Mouse (Mus musculus) kidney, embryonic 14.5 days (tissue): ENCODE measurements at regions not wholly inside any gene's neighbourhood (a gene's known extent, or its start where the extent isn't known, plus 50 kb on each side); places are given as distances from the start of the nearest gene placed in this dataset.
A peak's percentile ranks its signal among the peaks of the same experiment; 100 is the strongest.

Experiments
- ATAC-seq: fragments of 200-750 bp; cut with Nextera tagmentation; 2 replicates; pipeline ENCODE4 v1.8.0; 2017; ENCODE audit warnings: moderate number of reproducible peaks, mild to moderate bottlenecking, moderate TSS enrichment, moderate library complexity; ENCODE audit not compliant: low FRiP score, low TSS enrichment
- H3K27ac ChIP-seq: fragments of 300-500 bp; sonication (generic); 2 replicates; pipeline ENCODE4 v1.5.1; 2014; ENCODE audit warnings: low read depth, mild to moderate bottlenecking, low read length, moderate library complexity, mixed read lengths
- H3K27me3 ChIP-seq: fragments of 300-500 bp; sonication (generic); 2 replicates; pipeline ENCODE4 v1.6.1; 2014; ENCODE audit warnings: mild to moderate bottlenecking, low read length; ENCODE audit not compliant: control insufficient read depth, insufficient read depth
- H3K36me3 ChIP-seq: fragments of 300-500 bp; sonication (generic); 2 replicates; pipeline ENCODE4 v1.6.1; 2014; ENCODE audit warnings: low read length, mixed read lengths; ENCODE audit not compliant: control insufficient read depth, insufficient read depth
- H3K4me1 ChIP-seq: fragments of 300-500 bp; sonication (generic); 2 replicates; pipeline ENCODE4 v1.6.1; 2014; ENCODE audit warnings: low read length, mixed read lengths; ENCODE audit not compliant: control insufficient read depth, insufficient read depth
- H3K4me2 ChIP-seq: fragments of 300-500 bp; sonication (generic); replicated peaks from 2 replicates; pipeline ENCODE4 v1.6.1; 2014; ENCODE audit warnings: low read depth, mild to moderate bottlenecking, low read length
- H3K4me3 ChIP-seq: fragments of 300-500 bp; sonication (generic); 2 replicates; pipeline ENCODE4 v1.5.1; 2014; ENCODE audit warnings: mild to moderate bottlenecking, low read length
- H3K9ac ChIP-seq: fragments of 300-500 bp; sonication (generic); 2 replicates; pipeline ENCODE4 v1.6.1; 2014; ENCODE audit warnings: low read depth, mild to moderate bottlenecking, low read length, moderate library complexity
- H3K9me3 ChIP-seq: fragments of 300-500 bp; sonication (generic); 2 replicates; pipeline ENCODE4 v1.6.1; 2016; ENCODE audit warnings: low read length; ENCODE audit not compliant: control insufficient read depth
- WGBS: fragments of 180-500 bp; shearing (Covaris S2); extraction: QIAGEN DNeasy Blood & Tissue Kit; methylation state at CpG from one replicate; pipeline ENCODE4 v1.1.7; 2014; 5-methylcytosine and 5-hydroxymethylcytosine counted together

GRCm38 (mm10) chr14:46647319-46647974 lies 112.9 kb upstream of the Cdkn3 start:
- no peaks in the 10 kb centered on the region for H3K36me3 ChIP-seq
- no peak overlapping the region for H3K9ac ChIP-seq
- no peak for ATAC-seq
- H3K27me3 ChIP-seq, result no peaks in the 10 kb centered on the region
- WGBS, result 54% methylated on average over 12 of the region's 12 CpGs
- no peaks in the 10 kb centered on the region for H3K9me3 ChIP-seq
- H3K4me1 ChIP-seq, result no peaks in the 10 kb centered on the region
- H3K27ac ChIP-seq, result no peak overlapping the region
- no peak overlapping the region for H3K4me3 ChIP-seq
- no peak overlapping the region for H3K4me2 ChIP-seq

- no peak overlapping the region for H3K4me2 ChIP-seq
- H3K36me3 ChIP-seq, result no peaks in the 10 kb centered on the region
- no peaks in the 10 kb centered on the region for H3K9me3 ChIP-seq
- 50% methylated on average over 14 of the region's 14 CpGs for WGBS
- H3K4me3 ChIP-seq, result no peak overlapping the region
- no peaks in the 10 kb centered on the region for H3K27me3 ChIP-seq
- H3K4me1 ChIP-seq, result no peaks in the 10 kb centered on the region
- no peak overlapping the region for H3K27ac ChIP-seq
- no peak overlapping the region for H3K9ac ChIP-seq
- no peak for ATAC-seq
Observed at GRCm38 (mm10) chr14:46646673-46647318, 113.5 kb upstream of the Cdkn3 start.

DNA sequence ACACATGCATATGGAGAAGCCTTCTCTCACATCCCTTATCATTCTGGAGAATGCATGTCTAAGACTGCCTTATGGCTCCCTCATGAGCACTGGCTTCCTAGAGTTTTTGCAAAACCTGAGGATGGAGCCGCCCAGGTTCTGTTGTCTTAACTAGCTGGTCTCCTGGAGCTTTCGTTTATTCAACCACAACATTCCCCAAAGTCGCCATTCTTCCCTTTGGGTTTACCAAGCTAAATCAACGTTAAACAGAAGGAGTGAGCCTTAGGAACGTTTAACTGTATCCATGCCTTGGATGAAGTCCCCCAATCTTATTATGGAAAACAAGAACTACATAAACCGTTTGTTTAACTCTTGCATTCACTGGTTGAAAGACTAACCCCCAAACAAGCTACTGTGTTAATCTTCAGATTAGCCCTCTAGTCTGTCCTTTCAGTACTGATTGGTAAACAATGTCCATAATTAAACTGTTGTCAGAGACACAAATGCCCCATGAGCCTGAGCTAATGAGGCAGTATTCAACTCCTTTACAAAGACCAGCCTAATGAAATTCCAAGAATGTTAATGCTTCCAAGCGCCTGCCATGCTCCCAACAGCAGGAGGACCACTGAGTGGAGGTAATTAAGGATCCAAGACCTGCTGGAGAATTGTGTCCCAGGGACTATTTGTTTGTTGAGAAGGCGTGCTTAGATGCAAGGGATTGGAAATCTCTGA lies 121.1 kb upstream of the Cdkn3 start:
- ATAC-seq, result no peak
- no peak overlapping the region for H3K4me2 ChIP-seq
- 57% methylated on average over 8 of the region's 8 CpGs for WGBS
- H3K9ac ChIP-seq, result no peak overlapping the region
- no peak overlapping the region for H3K27ac ChIP-seq
- no peaks in the 10 kb centered on the region for H3K9me3 ChIP-seq
- no peak overlapping the region for H3K4me3 ChIP-seq
- H3K36me3 ChIP-seq, result no peaks in the 10 kb centered on the region
- H3K27me3 ChIP-seq, result no peaks in the 10 kb centered on the region
- H3K4me1 ChIP-seq, result peaks cover 8% of the 10 kb centered on the region; the same call in 1 of the 2 replicates

- no peak overlapping the region for H3K4me2 ChIP-seq
- WGBS, result 84% methylated on average over 6 of the region's 6 CpGs
- H3K4me3 ChIP-seq, result no peak overlapping the region
- no peak for ATAC-seq
- peaks cover 8% of the 10 kb centered on the region; the same call in 1 of the 2 replicates for H3K4me1 ChIP-seq
- H3K27ac ChIP-seq, result no peak overlapping the region
- no peaks in the 10 kb centered on the region for H3K27me3 ChIP-seq
- H3K9me3 ChIP-seq, result no peaks in the 10 kb centered on the region
- H3K9ac ChIP-seq, result no peak overlapping the region
- no peaks in the 10 kb centered on the region for H3K36me3 ChIP-seq
Observed at GRCm38 (mm10) chr14:46638516-46638915, 121.8 kb upstream of the Cdkn3 start.

- no peak overlapping the region for H3K4me2 ChIP-seq
- peaks cover 8% of the 10 kb centered on the region; the same call in 1 of the 2 replicates for H3K4me1 ChIP-seq
- H3K27me3 ChIP-seq, result no peaks in the 10 kb centered on the region
- no peak overlapping the region for H3K27ac ChIP-seq
- no peak overlapping the region for H3K9ac ChIP-seq
- no peaks in the 10 kb centered on the region for H3K9me3 ChIP-seq
- ATAC-seq, result no peak
- WGBS, result 86% methylated on average over 5 of the region's 5 CpGs
- H3K4me3 ChIP-seq, result no peak overlapping the region
- H3K36me3 ChIP-seq, result no peaks in the 10 kb centered on the region
Observed at GRCm38 (mm10) chr14:46637240-46637639, 123.1 kb upstream of the Cdkn3 start.

DNA sequence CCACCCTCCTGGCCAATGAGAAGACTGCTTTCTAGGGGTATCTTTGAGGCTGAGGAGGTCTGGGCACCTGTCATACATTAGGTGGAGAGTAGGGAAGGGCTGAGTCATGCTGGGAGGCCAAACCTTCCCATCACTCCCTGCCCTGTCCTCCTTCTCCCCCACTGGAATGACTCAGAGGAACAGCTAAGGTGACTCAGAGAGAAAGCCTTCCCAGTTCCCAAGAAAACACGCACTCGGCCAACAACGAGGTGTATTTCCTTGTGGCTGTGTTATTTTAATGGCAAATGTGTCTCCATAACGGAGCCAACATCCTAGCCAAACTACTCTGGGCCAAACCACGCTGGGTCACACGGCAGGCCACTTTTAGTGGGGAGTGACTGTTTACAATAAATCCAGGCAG lies 124.0 kb upstream of the Cdkn3 start:
- H3K36me3 ChIP-seq, result no peaks in the 10 kb centered on the region
- peaks cover 8% of the 10 kb centered on the region; the same call in 1 of the 2 replicates for H3K4me1 ChIP-seq
- no peak for ATAC-seq
- WGBS, result 66% methylated on average over 6 of the region's 6 CpGs
- H3K27me3 ChIP-seq, result no peaks in the 10 kb centered on the region
- no peak overlapping the region for H3K4me2 ChIP-seq
- no peak overlapping the region for H3K4me3 ChIP-seq
- no peak overlapping the region for H3K9ac ChIP-seq
- H3K27ac ChIP-seq, result no peak overlapping the region
- no peaks in the 10 kb centered on the region for H3K9me3 ChIP-seq

DNA sequence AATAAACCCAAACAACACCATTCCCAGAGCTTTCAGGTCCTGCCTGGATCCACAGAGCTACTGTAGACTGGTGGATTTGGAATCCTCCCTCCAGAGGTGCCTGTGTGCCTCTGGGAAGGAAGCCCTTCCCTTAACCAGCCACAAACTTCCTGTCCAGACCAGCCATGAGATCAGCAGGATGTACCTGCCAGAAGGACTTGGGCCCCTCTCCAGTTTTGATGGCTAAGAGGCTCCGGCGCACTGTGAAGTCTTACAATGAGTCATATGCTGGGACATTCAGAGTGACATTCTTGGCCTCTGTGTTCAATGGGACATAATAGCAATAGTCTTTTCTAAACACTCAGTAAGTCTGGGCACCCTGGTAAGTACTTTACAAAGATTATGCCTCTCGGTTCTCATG lies 125.0 kb upstream of the Cdkn3 start:
- H3K4me1 ChIP-seq, result peaks cover 8% of the 10 kb centered on the region; the same call in 1 of the 2 replicates
- no peak for ATAC-seq
- no peak overlapping the region; the same call in 1 of the 2 replicates for H3K27ac ChIP-seq
- H3K9me3 ChIP-seq, result no peaks in the 10 kb centered on the region; the same call in 1 of the 2 replicates
- no peaks in the 10 kb centered on the region for H3K27me3 ChIP-seq
- WGBS, result 80% methylated on average over 3 of the region's 3 CpGs
- H3K36me3 ChIP-seq, result no peaks in the 10 kb centered on the region
- no peak overlapping the region for H3K9ac ChIP-seq
- H3K4me3 ChIP-seq, result no peak overlapping the region
- H3K4me2 ChIP-seq, result no peak overlapping the region

DNA sequence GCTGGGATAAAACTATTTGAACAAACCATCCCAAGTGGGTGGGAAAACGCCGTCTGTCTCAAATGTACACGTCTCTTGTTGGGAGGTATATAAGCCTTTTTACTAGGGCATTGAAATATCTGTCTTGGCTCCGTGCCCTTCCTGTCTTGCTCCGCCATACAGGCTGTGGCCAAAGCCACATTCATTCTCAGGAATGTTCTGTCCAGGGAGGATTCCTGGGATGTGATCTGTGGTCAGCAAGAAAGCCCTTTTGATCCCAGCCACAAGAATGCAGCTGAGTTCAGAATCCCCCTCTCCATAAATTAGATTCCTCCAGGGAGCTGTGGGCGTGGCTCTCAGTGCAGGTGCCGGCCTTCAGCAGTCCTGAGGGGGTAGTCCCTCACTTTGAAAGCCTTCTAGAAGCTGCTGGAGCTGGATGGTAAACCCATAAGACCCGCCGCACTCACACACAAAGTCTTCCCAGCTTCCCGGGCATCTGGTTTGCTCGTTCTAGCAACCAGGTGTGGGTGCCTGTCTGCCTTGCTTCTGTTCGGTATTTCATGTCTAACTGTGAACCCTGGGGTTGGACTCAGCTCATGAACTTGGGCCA lies 125.6 kb upstream of the Cdkn3 start:
- no peak overlapping the region for H3K4me2 ChIP-seq
- no peak overlapping the region for H3K4me3 ChIP-seq
- H3K27me3 ChIP-seq, result no peaks in the 10 kb centered on the region
- 0 out of 2 replicates have a peak, but pooled peaks have one; percentile 24 for ATAC-seq
- H3K36me3 ChIP-seq, result no peaks in the 10 kb centered on the region
- WGBS, result 52% methylated on average over 12 of the region's 12 CpGs
- H3K27ac ChIP-seq, result no peak overlapping the region
- H3K9ac ChIP-seq, result no peak overlapping the region
- H3K4me1 ChIP-seq, result peaks cover 8% of the 10 kb centered on the region; the same call in 1 of the 2 replicates
- H3K9me3 ChIP-seq, result no peaks in the 10 kb centered on the region; the same call in 1 of the 2 replicates
